Mouse (Mus musculus): Measurements from ENCODE around the gene Glis1.
A peak's percentile ranks its signal among the peaks of the same experiment; 100 is the strongest.

The Glis1 gene

DNA sequence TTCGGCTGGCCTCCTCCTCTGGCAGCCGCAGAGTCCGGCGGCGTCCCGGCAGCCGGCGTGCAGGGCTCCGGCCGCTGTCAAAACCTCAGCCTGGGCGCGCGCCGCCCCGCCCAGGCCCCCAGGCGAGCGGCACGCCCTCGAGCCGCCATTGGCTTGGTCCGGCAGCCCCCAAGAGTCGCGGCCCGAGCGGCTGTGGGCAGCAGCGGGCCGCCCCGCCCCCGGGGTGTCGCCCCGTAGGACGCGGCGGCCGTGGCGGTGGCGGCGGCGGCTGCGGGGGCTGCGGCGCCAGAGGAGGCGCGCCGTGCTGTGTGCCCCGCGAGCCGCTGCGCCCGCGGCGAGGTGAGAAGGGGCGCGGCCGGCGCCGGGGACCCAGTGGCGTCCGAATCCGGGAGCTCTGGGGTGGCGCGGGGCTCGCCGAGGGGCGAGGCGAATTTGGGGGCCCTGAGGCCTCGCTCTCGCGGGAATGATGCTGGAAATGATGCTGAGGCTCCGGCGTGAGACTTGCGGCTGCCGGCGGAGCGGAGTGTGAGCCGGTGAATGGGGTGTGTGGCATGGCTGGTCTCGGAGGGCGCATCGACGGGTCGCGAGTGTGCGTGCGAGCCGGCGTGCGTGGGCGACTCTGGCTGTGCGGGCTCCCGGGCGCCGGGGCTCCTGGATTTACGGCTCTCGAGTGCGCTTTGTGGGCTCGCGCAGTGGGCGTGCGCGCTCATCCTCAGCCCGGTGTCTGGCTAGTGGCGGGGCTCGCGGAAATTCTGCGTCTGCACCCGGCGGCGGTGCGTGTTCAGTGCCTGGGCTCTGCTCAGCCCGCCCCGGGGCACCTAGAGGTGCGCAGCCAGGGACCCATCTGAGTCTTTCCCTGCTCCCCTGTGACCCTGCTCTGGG is at the start of gene Glis1:
TSS of gene Glis1 (plus strand) at position 236 of the 882 bp plus-strand sequence.
- peak; percentile 67 for DNase-seq

DNA sequence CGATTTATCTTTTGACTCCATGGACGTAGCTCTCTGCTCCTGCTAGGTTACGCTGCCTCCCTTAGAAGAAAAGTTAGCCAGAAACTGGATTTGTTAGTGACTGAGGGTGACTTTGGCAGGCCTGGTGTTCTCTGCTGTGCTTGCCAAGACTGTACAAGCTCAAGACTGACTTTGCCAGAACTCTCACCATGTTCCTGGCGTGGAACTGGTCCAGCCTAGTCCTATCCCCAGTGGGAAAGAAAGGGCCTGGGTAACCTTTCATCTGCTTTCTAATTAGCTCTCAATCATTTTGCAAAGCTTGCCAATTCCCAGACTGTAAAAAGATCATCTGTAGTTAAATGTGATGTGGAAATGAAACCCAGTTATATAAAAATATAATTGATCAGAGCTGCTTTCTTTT is 47.4 kb upstream of the Glis1 start:
- no peak for DNase-seq

DNA sequence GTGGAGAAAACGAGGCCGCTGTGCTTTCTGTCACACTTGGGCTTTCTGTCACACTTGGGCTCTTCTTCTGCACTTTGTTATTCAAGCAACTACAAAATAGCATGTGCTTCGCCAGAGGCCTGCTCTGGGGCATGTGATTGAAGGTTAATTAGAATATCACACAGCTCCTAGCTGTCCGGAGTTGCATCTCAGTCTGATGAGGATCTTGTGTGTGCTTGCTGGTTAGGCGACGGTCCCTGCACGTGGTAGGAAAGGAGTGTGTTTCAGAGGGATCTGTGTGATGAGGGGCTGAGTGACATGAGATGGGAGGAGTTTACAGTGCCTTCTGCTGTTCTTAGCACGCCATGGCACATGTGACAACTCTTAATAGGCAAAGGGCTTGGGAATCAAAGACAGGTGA is 46.9 kb upstream of the Glis1 start:
- no peak for DNase-seq

DNA sequence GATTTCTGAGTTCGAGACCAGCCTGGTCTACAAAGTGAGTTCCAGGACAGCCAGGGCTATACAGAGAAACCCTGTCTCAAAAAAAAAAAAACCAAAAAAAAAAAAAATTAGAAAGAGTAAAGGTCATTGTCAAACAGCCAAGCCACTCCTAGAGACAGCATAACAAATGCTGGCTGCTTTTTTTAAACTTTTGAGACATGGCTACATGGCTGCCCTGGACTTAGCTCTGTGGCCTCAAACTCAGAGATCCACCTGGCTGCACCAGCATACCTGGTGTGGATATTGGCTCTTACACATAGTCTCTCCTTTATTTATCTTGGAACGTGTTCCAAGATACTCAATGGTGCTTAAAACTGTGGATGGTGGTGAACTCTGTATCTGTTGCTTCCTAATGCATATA is 46.1 kb upstream of the Glis1 start:
- DNase-seq, result no peak

DNA sequence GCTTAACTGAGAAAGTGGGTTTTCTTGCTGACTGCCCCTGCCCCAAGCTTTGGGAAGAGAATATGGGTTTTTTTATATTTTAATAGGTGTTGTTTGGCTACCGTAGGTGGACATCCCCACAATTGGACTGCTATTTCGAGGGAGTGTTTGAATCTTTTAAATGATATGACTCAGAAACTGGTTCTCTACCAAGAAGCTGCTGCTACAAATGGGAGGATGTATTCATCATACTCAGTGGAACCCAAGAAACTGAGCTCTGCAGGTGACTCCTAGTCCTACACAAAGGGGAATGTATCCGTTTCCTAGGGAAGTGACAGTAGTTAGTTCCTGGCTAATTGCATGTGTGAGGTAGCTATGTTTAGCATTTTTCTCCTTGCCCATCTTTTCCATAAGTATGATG is 45.0 kb upstream of the Glis1 start:
- DNase-seq, result no peak

DNA sequence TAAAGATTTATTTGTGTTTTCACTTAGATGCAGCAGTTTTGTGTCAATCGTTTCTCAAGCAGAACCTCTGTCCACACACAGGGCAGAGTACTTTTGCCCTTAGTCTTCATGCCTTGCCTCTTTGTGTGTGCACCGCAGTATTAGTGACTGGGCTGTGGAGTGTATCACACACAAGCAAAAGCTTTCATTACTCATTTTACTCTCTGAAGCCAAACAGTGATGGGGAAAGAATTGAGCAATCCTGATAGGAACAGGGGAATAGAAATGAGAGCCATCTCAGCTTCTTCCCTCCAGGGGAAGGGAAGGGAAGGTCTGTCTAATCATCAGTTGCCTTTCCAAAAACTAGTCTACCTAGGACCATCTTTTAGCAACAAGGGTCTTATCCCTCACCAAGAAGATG is 40.6 kb upstream of the Glis1 start:
- no peak for DNase-seq

DNA sequence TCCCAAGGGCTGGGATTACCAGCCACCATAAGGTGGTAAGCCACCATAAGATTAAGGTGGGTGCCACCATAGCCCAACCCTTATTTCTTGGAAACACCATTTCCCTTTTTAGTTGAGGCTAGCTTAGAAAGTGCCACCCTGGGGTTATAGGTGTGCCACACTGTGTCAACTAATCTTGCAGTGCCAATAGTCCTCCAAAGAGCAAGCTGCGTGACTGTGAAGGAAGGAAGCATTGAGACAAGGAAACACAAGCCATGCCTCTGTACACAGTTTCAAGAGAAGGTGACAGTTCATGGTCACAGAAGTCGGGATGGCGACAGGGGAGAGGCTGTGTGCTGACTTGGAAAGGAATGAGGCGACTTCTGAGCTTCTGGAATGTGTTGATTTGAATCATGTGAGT is 14.2 kb upstream of the Glis1 start:
- no peak for DNase-seq

DNA sequence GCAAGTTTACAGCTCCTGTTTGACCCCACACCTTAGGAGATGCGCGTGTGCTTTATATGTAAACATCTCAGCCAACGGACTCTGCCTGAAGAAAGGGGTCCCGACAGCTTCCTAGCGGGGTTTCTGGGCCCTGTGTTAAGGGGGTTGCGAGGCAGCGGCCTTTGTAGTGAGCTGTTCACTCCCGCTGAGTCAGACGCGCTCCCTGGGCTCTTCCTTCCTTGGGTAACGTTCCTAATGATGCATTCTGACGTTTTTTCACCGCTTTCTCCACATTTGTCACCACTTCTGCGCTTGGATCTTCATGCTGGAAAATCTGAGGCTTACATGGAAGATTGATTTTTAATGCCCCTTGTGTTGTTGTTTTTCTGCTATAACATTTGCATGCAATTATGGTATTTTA is 12.7 kb upstream of the Glis1 start:
- no peak for DNase-seq

DNA sequence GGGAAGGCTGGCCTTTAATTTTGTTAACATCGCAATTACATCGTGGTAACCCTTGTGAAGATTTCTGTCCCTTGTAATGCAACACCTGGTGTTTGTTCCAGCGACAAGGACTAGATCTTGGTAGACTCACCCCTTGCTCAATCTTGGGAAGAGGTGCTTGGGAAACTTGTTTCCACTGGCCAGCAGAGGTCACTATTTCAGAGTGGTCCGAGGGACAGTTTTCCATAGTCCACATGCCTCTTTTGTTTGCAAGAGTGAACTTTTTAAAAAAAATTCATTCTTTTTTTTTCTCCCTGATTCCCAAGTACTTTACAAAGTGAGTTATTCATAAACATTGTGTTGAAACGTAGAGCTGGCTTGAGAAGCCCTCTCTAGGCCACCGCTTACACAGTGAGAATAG is 12.2 kb upstream of the Glis1 start:
- DNase-seq, result peak; percentile 19

DNA sequence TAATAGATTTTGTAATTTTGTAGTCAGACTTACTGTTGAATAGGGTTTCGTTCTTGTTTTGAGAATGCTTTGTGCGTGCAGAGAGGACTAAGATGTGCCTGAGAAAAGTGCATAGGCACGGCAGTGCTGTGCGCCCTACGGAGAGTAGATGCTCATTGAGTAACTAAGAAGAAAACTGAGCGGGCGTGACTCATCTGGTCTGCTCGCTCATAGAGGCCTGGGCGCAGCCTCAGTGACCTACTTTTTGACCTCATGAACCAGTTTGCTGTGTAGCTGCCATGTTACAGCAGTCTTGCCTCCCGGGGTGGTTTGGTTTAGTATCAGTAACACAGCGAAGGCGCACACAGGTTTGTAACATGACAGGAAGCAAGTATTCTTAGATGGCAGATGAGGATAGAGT is 8.8 kb upstream of the Glis1 start:
- no peak for DNase-seq

DNA sequence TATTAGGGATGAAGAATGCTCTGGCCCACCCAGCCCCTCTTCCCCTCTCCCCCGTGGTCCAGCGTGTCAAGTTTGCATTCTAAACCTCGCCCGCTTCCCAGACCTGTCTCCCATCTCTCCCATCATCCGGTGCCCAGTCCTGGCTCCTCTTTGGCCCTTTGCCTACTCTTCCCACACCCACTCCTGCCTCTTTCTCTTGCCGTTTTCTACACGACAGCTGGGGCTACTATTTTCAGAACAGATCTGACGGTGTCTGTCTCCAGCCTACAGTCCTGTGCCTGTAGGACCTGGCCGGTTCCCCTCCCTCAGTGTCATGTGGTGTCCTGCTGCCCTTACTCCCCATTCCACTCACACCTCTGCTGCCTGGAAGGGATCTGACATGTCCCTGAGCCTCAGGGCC is 7.8 kb upstream of the Glis1 start:
- DNase-seq, result peak; percentile 53

DNA sequence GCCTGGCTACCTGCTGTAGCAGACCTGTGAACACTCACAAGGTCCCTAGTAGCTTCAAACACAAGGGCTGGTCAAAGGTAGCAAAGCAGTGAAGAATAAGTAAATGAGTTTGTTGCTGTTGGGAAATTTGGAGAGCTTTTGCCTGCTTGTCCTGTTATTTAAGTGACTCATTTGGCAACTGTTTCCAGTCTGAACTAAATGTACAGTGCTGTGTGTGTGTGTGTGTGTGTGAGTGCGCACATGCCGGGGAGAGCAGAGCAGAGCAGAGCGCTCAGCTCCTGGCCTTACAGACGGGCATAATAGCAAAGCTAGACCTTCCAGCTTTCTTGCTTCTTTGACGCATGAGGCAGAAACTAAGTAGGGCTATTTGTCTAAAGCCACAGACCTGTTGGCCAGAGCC is 1.7 kb upstream of the Glis1 start:
- peak; percentile 62 for DNase-seq

DNA sequence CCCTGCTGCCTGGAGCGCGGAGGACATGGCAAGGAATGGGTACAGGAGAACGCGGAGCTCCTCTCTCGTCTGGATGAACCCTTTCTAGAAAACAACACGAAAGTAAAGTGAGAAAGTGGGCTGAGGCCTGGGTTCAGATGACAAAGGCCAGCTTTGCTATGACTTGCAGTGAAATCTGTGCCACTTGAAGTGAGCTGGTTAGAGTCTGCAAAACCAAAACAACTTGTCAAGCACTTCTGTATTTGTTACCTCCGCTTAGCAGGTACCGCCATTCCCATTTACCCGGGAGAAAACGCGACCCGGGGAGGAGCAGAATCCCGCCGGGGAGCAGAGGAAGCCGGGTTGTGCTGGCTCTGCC is 414 bp upstream of the Glis1 start:
- no peak for DNase-seq

DNA sequence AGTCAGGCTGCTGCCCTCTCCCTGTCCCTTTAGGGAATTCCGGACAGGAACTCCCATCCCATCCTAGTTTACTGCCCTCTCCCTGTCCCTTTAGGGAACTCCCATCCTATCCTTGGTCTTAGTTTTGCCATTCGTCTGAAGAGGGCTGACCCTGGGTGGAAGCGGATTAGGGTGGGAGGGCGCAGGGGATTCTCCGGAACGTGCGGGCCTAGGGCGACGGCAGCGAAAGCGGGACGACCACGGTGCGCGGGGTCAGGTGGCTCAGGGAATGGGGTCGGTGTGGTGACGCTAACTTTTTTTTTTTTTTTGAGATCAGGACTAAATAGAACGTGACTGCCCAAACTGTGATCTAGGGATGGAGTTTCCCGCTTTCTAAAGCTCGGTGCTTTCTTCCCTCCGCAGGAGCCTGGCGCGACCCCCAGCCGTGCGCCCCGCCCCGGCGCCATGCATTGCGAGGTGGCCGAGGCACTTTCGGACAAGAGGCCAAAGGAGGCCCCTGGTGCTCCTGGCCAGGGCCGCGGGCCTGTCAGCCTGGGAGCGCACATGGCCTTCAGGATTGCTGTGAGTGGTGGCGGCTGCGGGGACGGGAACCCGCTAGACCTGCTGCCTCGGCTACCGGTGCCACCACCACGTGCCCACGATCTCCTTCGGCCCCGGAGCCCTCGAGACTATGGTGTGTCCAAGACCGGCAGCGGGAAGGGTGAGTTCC is 1.0 kb downstream of the Glis1 start:
- no peak for DNase-seq

DNA sequence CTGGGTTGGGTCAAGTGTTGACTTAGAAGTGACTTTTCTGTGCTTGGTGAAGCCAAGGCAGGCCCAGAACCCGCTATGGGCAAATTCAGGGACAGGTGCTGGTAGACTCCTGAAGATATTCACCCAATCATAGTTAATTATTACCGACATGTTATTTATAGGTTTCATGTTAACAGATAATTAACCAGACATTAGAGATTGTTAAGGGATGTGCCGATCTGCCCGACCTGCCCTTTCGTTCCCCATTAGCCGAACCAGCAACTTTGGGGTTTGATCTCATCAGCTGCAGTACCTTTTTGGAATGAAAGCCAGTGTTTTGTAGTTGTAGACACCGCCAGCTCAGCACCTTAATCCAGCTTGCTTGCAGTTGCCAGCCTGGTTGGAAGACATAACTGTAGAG is 2.1 kb downstream of the Glis1 start:
- DNase-seq, result no peak

DNA sequence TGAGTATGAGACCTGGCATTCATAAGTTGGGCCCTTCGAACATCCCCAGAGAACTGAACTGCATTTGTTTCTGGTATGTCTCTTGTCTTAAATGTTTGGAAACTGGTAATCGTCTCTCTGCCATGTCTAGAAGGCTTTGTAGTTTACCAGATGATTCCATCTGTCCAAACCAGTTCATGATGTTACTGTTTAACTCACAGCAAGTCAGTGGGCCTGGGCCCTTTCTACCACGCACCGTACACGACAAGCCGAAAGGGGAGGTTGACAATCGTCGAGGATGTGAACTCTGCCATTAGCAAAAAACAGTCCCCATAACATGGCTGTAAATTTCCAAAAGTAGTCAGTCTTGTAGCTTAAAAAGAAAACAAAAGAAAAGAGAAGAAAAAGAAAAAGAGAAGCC is 4.3 kb downstream of the Glis1 start:
- no peak for DNase-seq

DNA sequence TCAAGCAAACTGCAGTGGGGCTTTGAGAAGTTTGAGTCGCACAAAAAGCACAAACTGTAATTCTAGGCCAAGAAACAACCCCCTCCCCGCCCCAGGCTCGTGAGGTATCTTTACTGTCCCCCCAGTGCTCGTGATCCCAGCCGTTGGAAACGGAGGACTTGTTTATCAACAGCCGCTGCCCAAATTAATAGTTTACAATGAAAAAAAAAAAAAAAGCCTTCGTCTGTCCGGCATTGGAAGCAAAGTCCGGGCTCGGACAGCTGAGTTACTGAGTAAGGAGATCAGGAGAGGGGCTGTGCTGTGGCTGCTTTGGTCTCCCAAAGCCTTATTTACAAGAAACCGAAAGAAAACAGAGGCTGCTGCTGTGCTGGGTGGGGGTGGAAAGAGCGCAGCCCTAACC is 5.9 kb downstream of the Glis1 start:
- DNase-seq, result no peak

DNA sequence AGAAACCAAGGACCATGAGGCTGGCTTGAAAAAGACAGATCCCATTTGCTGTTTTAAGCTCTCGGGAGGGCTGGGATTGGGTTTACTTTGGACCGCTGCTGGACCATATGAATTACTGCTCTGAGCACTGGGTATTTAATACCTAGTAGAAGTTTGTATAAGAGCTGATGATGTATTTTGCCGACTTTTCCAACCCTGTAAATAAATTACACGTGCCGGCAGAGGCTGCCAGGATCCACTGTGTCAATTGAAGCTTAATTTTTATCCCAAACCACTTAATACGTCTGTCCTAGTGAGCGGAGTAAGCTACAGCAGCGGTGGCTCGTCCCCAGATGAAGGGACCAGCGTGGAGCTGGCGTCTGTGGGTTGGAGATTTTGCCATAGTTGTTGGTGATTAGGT is 7.9 kb downstream of the Glis1 start:
- DNase-seq, result no peak

DNA sequence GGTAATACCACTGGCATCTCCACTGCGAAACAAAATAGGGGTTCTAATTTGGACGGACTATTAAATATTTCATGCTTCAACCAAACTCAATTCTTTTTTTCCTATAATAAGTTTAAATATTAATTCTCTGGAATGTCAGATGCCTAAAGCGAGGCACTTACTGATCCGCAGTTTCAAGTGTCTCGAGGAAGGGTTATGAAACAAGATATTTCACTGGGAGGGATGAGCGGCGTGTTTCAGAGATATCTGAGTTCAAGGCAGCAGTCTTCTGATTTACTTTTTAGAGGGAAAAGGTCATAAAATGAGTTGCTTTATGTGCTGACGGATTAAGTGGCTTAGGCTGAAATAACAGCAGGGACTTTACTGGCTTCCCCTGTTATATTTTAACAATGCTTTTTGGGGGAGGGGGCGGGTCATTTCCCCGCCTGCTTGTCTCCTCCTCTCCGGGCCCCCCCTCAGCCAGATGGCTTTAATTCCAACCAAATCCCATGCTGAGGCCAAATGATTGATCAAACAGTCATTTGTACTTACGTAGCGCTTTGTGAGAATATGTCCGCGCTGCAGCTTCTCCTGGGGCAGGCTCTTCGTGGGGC is 8.6 kb downstream of the Glis1 start:
- no peak for DNase-seq

DNA sequence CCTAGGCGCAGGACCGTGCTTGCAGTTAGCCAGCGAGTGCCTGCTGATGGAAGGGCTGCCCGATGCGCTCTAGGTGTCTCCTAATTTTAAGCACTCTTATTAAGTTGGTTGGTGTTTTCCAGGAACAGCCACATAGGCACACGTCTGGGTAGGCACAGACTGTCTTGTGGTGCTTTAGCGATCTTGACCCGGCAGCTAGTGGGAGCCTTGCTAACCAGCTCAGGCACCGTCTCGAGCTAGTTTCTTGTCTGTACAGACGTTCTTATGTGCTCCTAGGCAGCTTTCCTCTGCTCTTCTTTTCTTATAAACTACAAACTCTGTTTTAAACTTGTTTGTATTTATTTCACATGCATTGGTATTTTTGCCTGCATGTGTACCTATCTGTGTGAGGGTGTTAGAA is 9.2 kb downstream of the Glis1 start:
- no peak for DNase-seq

DNA sequence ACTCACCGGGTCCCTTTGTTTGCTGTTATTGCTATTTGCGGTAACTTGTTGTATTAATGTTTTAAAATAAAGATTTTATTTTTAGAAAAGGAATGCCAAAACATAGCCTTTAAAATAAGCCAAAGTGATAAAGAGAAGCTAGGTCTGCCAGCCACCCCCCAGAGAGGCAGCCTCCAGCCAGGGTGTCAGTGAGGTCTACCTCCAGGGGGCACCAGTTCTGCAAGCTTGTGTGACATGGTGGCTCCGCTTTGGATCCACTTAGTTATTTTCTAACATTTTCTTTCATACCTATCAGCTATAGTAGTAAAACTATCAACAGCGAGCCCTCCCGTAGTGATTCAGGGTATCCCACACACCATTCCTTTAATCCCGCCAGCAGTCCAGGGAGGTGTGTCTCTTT is 14.1 kb downstream of the Glis1 start:
- DNase-seq, result no peak

DNA sequence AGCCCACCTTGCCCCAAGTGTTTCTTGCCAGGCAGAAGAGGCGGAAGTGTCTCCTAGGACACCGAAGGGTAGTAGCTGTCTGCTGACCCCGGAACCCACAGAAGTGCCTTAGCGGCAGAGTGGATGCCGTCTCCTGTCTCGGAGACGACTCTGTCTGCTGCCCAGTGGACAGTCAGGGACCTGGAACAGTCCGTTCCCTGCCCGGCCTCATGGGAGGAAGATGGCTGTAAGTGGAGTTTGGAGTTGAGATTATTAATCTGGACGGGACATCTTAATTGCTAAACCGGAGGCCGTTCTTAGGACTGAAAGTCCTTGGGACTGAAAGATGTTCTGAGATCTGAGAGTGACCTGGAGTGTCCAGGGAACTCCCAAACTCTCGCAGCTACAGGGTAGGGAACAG is 15.1 kb downstream of the Glis1 start:
- no peak for DNase-seq

DNA sequence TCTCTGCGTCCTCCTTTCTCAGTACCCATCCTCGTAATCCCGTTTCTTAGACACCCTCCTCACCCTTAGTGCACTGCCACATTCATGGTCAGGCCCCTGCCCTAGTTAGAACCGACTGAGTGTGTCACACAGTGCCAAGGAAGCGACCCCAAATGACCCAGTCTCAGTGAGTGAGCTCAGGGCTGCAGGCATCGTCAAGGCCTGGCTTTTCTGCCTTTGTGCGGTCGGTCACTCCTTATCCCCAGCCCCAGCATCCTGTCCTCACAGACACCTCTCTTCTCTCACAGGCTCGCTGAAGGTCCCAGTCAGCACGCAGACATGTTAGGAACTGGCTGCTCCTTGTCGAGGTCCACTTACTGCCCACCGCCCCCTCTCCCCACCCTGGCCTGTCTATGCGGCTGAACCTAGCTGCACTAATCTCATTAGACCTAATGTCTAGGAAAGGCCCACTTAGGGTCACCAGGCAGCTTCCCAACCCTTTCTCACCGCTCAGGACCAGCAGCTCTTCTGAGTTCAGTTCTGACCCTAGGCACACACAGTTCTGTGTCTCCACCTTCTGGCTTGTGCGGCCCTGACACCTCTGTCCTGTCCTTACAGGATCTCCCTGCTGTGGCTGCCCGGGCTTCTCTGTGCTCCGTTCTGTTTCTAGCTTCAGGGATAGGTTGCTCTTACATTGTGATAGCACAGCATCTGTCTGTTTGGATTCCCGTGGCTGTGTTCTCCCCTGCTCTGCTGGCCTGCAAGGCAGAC is 18.1 kb downstream of the Glis1 start:
- no peak for DNase-seq

Data from right cerebral cortex, adult 18-20 months (tissue).